Mouse (Mus musculus) midbrain, embryonic 10.5 days (tissue): Measurements from ENCODE around the gene Atxn7. TPM values are rescaled to one million over a fixed set of nuclear protein-coding genes. Genes with fewer than 3 reads are reported as not detected.
"Not testable (repeated sequence)": the region's sequence is repeated elsewhere in the genome, so short reads cannot be mapped to it uniquely, and the experiment has no call there.

Source experiments
- DNase-seq: peaks from one replicate; pipeline ENCODE4 v3.0.0-alpha.2; 2017; ENCODE audit warnings: low spot score
- H3K27ac ChIP-seq: fragments of 300-500 bp; sonication (generic); replicated peaks from 2 replicates; pipeline ENCODE4 v1.5.1; 2016; ENCODE audit warnings: mild to moderate bottlenecking
- H3K27me3 ChIP-seq: fragments of 300-500 bp; sonication (generic); 2 replicates; pipeline ENCODE4 v1.6.1; 2016; ENCODE audit warnings: low read depth, mild to moderate bottlenecking; ENCODE audit not compliant: poor library complexity, severe bottlenecking
- H3K36me3 ChIP-seq: fragments of 300-500 bp; sonication (generic); 2 replicates; pipeline ENCODE4 v1.6.1; 2016; ENCODE audit warnings: mild to moderate bottlenecking, moderate library complexity
- H3K4me1 ChIP-seq: fragments of 300-500 bp; sonication (generic); 2 replicates; pipeline ENCODE4 v1.6.1; 2016
- H3K4me3 ChIP-seq: fragments of 300-500 bp; sonication (generic); 2 replicates; pipeline ENCODE4 v1.5.1; 2016; ENCODE audit warnings: mild to moderate bottlenecking, moderate library complexity
- H3K9me3 ChIP-seq: fragments of 300-500 bp; sonication (generic); replicated peaks from 2 replicates; pipeline ENCODE4 v1.6.1; 2016; ENCODE audit warnings: mild to moderate bottlenecking
- WGBS: fragments of 180-500 bp; shearing (Covaris S2); methylation state at CpG from one replicate; pipeline ENCODE4 v1.1.7; 2016; 5-methylcytosine and 5-hydroxymethylcytosine counted together
- polyA plus RNA-seq: library from polyadenylated mRNA; unstranded; fragments of >200 nt; fragmentation: Nextera tagmentation; extraction: Ambion mirVana; gene quantifications from 2 replicates; pipeline ENCODE4 v1.2.1, GENCODE M21; 2016

Gene Atxn7
- polyA plus RNA-seq, 1 experiment from 2014 or later: 3.6 TPM

DNA sequence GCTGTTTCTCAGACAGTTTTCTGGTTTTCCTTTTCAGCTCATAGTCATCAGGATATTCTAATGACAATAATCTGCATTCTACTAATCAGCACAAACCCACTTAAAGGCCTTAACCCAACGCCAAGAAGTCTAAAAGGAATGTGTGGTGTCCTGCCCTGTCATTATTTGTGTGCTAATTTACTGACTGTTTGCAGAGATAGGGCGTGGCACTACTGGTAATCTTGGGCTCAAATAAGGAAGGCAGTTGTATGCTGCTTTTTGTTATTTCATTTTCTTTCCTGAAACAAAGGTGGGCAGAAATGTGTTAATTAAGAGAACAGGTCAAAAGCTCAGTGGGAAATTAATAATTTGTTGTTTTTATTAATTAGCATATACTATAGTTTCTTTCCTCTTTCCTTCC, 75.1 kb downstream of the Atxn7 start:
- no peaks in the 10 kb centered on the region for H3K4me1 ChIP-seq
- H3K27me3 ChIP-seq: no peaks in the 10 kb centered on the region
- H3K36me3 ChIP-seq: 0 out of 2 replicates have a peak, but pooled peaks cover 13% of the 10 kb centered on the region
- H3K27ac ChIP-seq: no peak overlapping the region
- H3K4me3 ChIP-seq: no peak overlapping the region
- 64% methylated on average over 2 of the region's 2 CpGs for WGBS
- DNase-seq: no peak
- H3K9me3 ChIP-seq: no peaks in the 10 kb centered on the region

- 81% methylated on average over 2 of the region's 2 CpGs for whole genome bisulfite sequencing
Observed at GRCm38 (mm10) chr14:14038233-14038632, 77.0 kb downstream of the Atxn7 start.

GRCm38 (mm10) chr14:14042336-14042735, 81.1 kb downstream of the Atxn7 start:
- no peaks in the 10 kb centered on the region for H3K27me3 ChIP-seq
- WGBS: 91% methylated on average over 4 of the region's 4 CpGs
- H3K9me3 ChIP-seq: 0 out of 2 replicates have a peak, but pooled peaks cover 3% of the 10 kb centered on the region

More at GRCm38 (mm10) chr14:14038233-14038632, 77.0 kb downstream of the Atxn7 start:
- Histone ChIP-seq H3K9me3 (no peaks in the 10 kb centered on the region), H3K36me3 (peaks cover 19% of the 10 kb centered on the region; the same call in 1 of the 2 replicates), H3K27me3 (no peaks in the 10 kb centered on the region), H3K27ac (no peak overlapping the region), H3K4me3 (no peak overlapping the region), H3K4me1 (no peaks in the 10 kb centered on the region)
- DNase-seq: no peak

GRCm38 (mm10) chr14:14054386-14054785, 93.1 kb downstream of the Atxn7 start:
- Histone ChIP-seq H3K36me3 (peaks cover 61% of the 10 kb centered on the region), H3K27me3 (no peaks in the 10 kb centered on the region), H3K4me3 (no peak overlapping the region), H3K4me1 (no peaks in the 10 kb centered on the region), H3K27ac (no peak overlapping the region), H3K9me3 (peaks cover 3% of the 10 kb centered on the region; the same call in 1 of the 2 replicates)
- WGBS: 92% methylated on average over 2 of the region's 2 CpGs
- no peak for DNase-seq

More at GRCm38 (mm10) chr14:14042336-14042735, 81.1 kb downstream of the Atxn7 start:
- H3K27ac ChIP-seq: no peak overlapping the region
- H3K36me3 ChIP-seq: peaks cover 34% of the 10 kb centered on the region
- no peaks in the 10 kb centered on the region for H3K4me1 ChIP-seq
- no peak overlapping the region for H3K4me3 ChIP-seq
- DNase-seq: no peak

- Histone ChIP-seq H3K36me3 (peaks cover 43% of the 10 kb centered on the region), H3K4me1 (peaks cover 21% of the 10 kb centered on the region)
- H3K27me3 ChIP-seq, H3K9me3 ChIP-seq, H3K4me3 ChIP-seq, H3K27ac ChIP-seq, DNase-seq: not testable (repeated sequence)
Observed at GRCm38 (mm10) chr14:14059606-14060005, 98.4 kb downstream of the Atxn7 start.

DNA sequence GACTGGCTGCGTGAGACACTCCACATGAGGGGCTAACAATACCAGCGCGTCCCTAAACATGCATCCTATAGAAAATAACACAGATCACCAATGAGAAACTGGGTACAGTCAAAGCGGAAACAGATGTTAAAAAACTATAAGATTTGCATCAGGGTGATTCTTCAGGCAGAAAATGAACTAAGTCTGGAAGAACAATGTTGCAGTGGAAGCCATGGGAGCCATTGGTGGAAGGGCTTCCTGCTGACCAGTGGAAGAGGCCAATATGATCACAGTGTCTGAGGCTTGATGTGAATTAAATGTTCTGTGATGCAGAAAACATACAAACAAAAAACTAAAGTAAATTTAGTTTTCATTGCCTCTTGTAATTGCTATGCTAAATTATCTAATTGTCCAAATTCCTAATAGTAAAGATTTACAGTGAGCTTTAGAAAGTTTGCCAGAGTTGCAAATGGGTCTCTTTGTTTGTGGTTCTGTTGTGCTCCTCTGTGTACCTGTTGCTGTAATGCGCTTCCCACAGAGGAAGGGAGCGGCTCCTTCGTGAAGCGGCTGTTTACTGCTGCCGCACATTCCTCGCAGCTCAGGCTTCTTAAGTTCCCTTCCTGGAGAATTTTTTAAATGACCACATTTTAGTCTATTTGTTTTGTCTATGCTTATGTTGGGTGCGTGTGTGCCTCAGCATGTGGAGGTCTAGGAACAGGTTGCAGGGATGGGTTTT, 101.4 kb downstream of the Atxn7 start:
- 79% methylated on average over 11 of the region's 11 CpGs for WGBS
- H3K4me1 ChIP-seq: peaks cover 47% of the 10 kb centered on the region
- H3K27me3 ChIP-seq: no peaks in the 10 kb centered on the region
- no peak overlapping the region for H3K27ac ChIP-seq
- peaks cover 16% of the 10 kb centered on the region for H3K36me3 ChIP-seq
- DNase-seq: no peak
- peaks cover 3% of the 10 kb centered on the region; the same call in 1 of the 2 replicates for H3K9me3 ChIP-seq
- H3K4me3 ChIP-seq: no peak overlapping the region

- WGBS: 52% methylated on average over 5 of the region's 5 CpGs
- Histone ChIP-seq H3K4me3 (no peak overlapping the region), H3K36me3 (peaks cover 11% of the 10 kb centered on the region), H3K4me1 (peaks cover 54% of the 10 kb centered on the region), H3K9me3 (peaks cover under 1% of the 10 kb centered on the region; the same call in 1 of the 2 replicates), H3K27ac (no peak overlapping the region), H3K27me3 (no peaks in the 10 kb centered on the region)
- DNase-seq: no peak
Observed at GRCm38 (mm10) chr14:14063382-14063781, 102.1 kb downstream of the Atxn7 start.

GRCm38 (mm10) chr14:14064486-14065141, 103.4 kb downstream of the Atxn7 start:
- H3K27ac ChIP-seq: peak overlapping the region; percentile 70
- 20% methylated on average over 5 of the region's 5 CpGs for WGBS
- DNase-seq: no peak
- 0 out of 2 replicates have a peak, but pooled peaks cover 4% of the 10 kb centered on the region for H3K36me3 ChIP-seq
- H3K4me3 ChIP-seq: no peak overlapping the region
- no peaks in the 10 kb centered on the region for H3K9me3 ChIP-seq
- H3K4me1 ChIP-seq: peaks cover 66% of the 10 kb centered on the region
- no peaks in the 10 kb centered on the region for H3K27me3 ChIP-seq

DNA sequence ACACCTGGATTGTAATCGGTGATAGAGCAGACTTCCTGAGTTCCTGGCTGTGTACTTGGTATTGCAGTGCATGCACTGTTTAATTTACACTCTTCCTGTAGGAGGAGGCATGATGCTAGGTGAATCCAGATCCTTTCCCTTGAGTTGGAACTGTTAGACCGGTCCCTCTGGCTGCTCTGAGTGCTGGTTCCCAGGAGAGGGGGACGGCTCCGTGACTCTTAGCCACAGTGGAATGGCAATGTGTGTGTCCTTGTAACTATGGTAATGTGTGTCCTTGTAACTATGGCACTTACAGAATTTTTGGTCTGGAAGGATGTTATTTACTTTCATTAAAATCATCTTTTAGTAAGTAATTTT, 103.9 kb downstream of the Atxn7 start:
- peaks cover 71% of the 10 kb centered on the region for H3K4me1 ChIP-seq
- peak; percentile 31 for DNase-seq

GRCm38 (mm10) chr14:14066241-14066640, 105.0 kb downstream of the Atxn7 start:
- WGBS: 72% methylated on average over 6 of the region's 6 CpGs
- Histone ChIP-seq H3K27me3 (no peaks in the 10 kb centered on the region), H3K27ac (peak overlapping the region; percentile 42; the same call in 1 of the 2 replicates), H3K4me3 (no peak overlapping the region), H3K9me3 (no peaks in the 10 kb centered on the region), H3K36me3 (0 out of 2 replicates have a peak, but pooled peaks cover 4% of the 10 kb centered on the region), H3K4me1 (peaks cover 83% of the 10 kb centered on the region)
- no peak for DNase-seq

More for the DNA sequence above, 103.9 kb downstream of the Atxn7 start:
- 0 out of 2 replicates have a peak, but pooled peaks cover 4% of the 10 kb centered on the region for H3K36me3 ChIP-seq
- no peaks in the 10 kb centered on the region for H3K9me3 ChIP-seq
- WGBS: 30% methylated on average over 4 of the region's 4 CpGs
- peak overlapping the region; percentile 70 for H3K27ac ChIP-seq
- H3K27me3 ChIP-seq: no peaks in the 10 kb centered on the region
- no peak overlapping the region for H3K4me3 ChIP-seq

DNA sequence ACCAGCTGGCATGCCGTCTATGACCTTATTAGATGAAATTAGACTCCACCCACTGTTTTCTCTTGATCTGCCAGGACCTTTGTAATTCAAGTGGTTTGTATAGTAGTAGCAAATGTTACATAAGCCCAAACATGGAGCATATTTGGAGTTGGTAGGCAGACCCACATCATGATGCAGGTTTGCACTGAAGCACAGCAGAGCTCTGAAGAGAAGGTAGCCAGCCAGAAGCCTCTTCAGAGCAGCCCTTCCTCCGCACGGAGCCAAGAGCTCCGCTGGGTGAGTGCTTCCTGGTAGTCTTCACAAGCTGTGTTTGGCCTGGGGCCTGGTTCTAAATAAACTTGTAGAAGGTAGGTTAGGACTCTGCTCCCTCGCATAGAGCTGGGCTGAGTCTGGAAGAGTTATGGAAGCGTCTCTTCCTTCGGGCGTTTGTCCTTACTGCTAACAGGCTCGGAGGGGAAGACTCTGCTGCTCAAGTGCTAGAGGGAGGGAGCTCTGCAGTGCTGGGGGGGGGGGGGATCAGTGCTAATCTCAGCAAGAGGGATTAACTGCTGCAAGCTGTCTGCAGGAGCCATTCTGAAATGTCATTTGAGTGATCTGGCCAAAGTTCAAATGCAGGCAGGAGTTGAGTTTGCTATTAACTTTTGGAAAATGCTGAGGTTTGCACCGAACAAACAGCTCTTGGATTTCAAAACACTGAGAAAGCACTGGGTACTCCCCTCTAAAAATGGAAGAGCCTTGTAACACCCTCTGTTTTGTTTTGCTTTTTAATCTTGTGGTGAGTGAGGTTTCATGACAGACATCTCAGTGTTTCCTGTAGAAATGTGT, 106.6 kb downstream of the Atxn7 start:
- H3K9me3 ChIP-seq: no peaks in the 10 kb centered on the region
- WGBS: 7% methylated on average over 10 of the region's 10 CpGs
- no peaks in the 10 kb centered on the region for H3K27me3 ChIP-seq
- H3K27ac ChIP-seq: peak overlapping the region; percentile 88
- no peaks in the 10 kb centered on the region for H3K36me3 ChIP-seq
- DNase-seq: peak; percentile 69
- peaks cover 95% of the 10 kb centered on the region for H3K4me1 ChIP-seq
- peak overlapping the region; percentile 47 for H3K4me3 ChIP-seq

DNA sequence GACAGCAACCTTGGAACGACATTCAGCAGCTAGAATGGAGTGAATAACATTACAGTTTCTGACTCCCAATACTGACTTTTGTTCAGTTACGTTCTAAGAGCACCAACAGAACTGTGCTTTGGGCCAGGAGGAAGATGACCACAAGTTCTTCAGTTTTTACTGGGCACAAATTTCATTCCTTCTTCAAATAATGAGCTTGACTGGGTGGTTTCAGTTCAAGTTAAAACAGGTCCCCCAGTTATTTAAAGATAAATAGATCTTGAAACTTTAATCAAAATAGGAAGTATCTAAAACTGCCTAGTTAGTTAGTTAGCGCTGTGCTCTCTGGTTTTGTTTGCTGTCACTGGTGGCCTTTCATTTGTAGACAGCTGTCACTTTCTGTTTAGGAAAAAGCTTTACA, 107.3 kb downstream of the Atxn7 start:
- no peak for DNase-seq
- 14% methylated on average over 3 of the region's 3 CpGs for WGBS

More for the DNA sequence above, 107.3 kb downstream of the Atxn7 start:
- peak overlapping the region; percentile 88 for H3K27ac ChIP-seq
- H3K27me3 ChIP-seq: no peaks in the 10 kb centered on the region
- H3K9me3 ChIP-seq: no peaks in the 10 kb centered on the region
- peak overlapping the region; percentile 47; the same call in 1 of the 2 replicates for H3K4me3 ChIP-seq
- H3K36me3 ChIP-seq: no peaks in the 10 kb centered on the region
- H3K4me1 ChIP-seq: peaks cover 91% of the 10 kb centered on the region
